Comparison of ENCODE assay signal across 14 mouse cellular contexts in the genomic region with DNA sequence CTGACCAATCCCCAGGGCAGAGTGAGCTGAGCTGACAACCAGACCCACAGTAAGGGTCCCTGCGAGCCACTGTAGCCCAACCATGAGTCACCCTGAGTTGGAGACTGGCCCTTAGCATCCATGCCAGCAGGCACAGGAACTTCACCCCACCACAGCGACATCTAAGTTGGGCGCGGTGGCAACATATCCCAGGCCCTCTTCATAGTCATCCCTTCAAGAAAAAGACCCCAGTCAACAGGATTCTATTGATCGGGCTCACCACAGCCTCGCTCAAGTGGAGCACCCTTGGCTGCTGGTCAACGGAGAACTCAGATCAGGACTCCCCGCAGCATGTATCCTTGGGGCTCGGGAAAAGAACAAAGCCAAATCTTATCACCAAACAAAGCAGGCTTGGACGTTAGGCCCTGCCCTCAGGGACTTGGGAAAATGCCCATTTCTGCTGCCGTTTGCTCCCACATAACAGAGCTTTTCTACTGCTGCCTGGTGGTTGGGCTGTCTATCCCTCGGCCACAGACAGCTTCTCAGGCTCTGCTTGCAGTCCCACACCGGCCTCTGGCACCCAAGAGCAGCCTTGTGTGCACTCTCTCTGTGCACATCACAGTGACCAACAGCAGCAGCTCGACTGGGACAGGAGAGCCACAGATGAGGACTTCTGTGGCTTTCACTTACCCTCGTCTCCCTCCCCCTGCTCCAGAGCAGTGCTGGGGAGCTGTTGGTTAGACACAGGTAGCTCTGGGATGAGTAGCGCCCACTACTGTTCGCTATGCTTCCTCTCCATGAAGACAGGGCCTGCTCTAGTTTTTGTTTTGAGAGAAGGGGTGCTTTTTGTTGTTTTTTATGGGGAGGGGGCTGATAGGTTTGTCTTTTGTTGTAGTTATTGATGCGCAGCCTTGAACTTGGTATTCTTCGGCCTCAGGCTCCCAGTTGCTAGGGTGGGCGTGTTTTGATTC. TPM values are rescaled to one million over a fixed set of nuclear protein-coding genes. Genes with fewer than 3 reads are reported as not detected.
DNase-seq lines count a peak whose midpoint lies in the region; ATAC-seq and TF ChIP-seq lines count a peak whose summit lies in the region.
"Had no signal": no experiment of that assay in that cellular context is flagged by ENCODE, and none has a peak within 500 bp of the region (broad histone marks: within the 10 kb centered on the region; RNA-seq: fewer than 3 reads in every experiment).

No protein-coding gene starts in this region.

- no peak overlapping the region for H3K4me2 ChIP-seq in heart, embryonic 16.5 days (ENCODE audit: low read depth, low read length)
- no peak overlapping the region for H3K4me2 ChIP-seq in midbrain, postnatal 0 days (ENCODE audit: low read depth, low read length, poor library complexity, severe bottlenecking)

- DNase-seq in heart, postnatal 25 days (ENCODE audit: low spot score), result no peak
- peak; percentile 27 for DNase-seq in midbrain, postnatal 0 days (ENCODE audit: low spot score)
- DNase-seq in midbrain, embryonic 10.5 days (ENCODE audit: low spot score), result no peak
- DNase-seq in adrenal gland, postnatal 36 days, result peak; percentile 51
- no peak for DNase-seq in right cerebral cortex, postnatal 4 days
- no peak for DNase-seq in urinary bladder, postnatal 10 days (ENCODE audit: low spot score)
- DNase-seq: cerebellum, adult 11 months; kidney, adult 11 months; spleen, adult 18-20 months had no signal

- H3K36me3 ChIP-seq in heart, embryonic 16.5 days (ENCODE audit: control insufficient read depth, insufficient read depth), result no peaks in the 10 kb centered on the region
- no peaks in the 10 kb centered on the region for H3K36me3 ChIP-seq in midbrain, postnatal 0 days (ENCODE audit: insufficient read depth, low read length)
- H3K36me3 ChIP-seq in midbrain, embryonic 10.5 days, result no peaks in the 10 kb centered on the region
- H3K36me3 ChIP-seq in testis, adult 2 months (ENCODE audit: control insufficient read depth, insufficient read depth, low read length), result no peaks in the 10 kb centered on the region

- no peaks in the 10 kb centered on the region for H3K9me3 ChIP-seq in heart, embryonic 16.5 days (replicated peaks; ENCODE audit: control insufficient read depth, low read length)
- no peaks in the 10 kb centered on the region for H3K9me3 ChIP-seq in midbrain, postnatal 0 days (ENCODE audit: low read length)
- no peaks in the 10 kb centered on the region for H3K9me3 ChIP-seq in midbrain, embryonic 10.5 days (replicated peaks)

- no peak; the same call in 1 of the 2 replicates for ATAC-seq in heart, embryonic 16.5 days (replicated peaks; ENCODE audit: extremely low read depth, insufficient read depth, low FRiP score)
- peak; percentile 31; the same call in 1 of the 2 replicates for ATAC-seq in midbrain, postnatal 0 days (ENCODE audit: low FRiP score)
- ATAC-seq: Patski had no signal

- peak overlapping the region; percentile 9; the same call in 1 of the 2 replicates for H3K27ac ChIP-seq in heart, embryonic 16.5 days (ENCODE audit: low read length)
- no peak overlapping the region for H3K27ac ChIP-seq in midbrain, postnatal 0 days (ENCODE audit: low read depth, low read length)
- no peak overlapping the region for H3K27ac ChIP-seq in midbrain, embryonic 10.5 days (replicated peaks)
- peak overlapping the region; percentile 56; the same call in 1 of the 2 replicates for H3K27ac ChIP-seq in testis, adult 2 months (ENCODE audit: control insufficient read depth, insufficient read depth, low read depth, low read length)

- H3K4me1 ChIP-seq in heart, embryonic 16.5 days (ENCODE audit: control insufficient read depth, insufficient read depth, low read length), result peaks cover 8% of the 10 kb centered on the region
- no peaks in the 10 kb centered on the region for H3K4me1 ChIP-seq in midbrain, postnatal 0 days (ENCODE audit: insufficient read depth, low read length)
- peaks cover 8% of the 10 kb centered on the region for H3K4me1 ChIP-seq in midbrain, embryonic 10.5 days
- peaks cover 2% of the 10 kb centered on the region; the same call in 1 of the 2 replicates for H3K4me1 ChIP-seq in testis, adult 2 months (ENCODE audit: control insufficient read depth, insufficient read depth, low read length)

- 60% methylated on average over 20 of the region's 20 CpGs for WGBS in heart, embryonic 16.5 days
- WGBS in midbrain, postnatal 0 days, result 65% methylated on average over 20 of the region's 20 CpGs
- 67% methylated on average over 20 of the region's 20 CpGs for WGBS in midbrain, embryonic 10.5 days

- 0 out of 2 replicates have a peak, but pooled peaks have one; percentile 3 for TF ChIP-seq POLR2A in testis, adult 2 months (IDR thresholded peaks at IDR 0.05; ENCODE audit: control insufficient read depth, low read depth, low read length)

- 0 out of 2 replicates have a peak, but pooled peaks have one; percentile 3 for TF ChIP-seq CTCF in midbrain, postnatal 0 days (IDR thresholded peaks at IDR 0.05)
- no peak for TF ChIP-seq CTCF in testis, adult 2 months (IDR thresholded peaks at IDR 0.05; ENCODE audit: control insufficient read depth, insufficient read depth, insufficient replicate concordance, low read depth, low read length)

- no peak overlapping the region for H3K4me3 ChIP-seq in heart, embryonic 16.5 days (ENCODE audit: low read length)
- no peak overlapping the region for H3K4me3 ChIP-seq in midbrain, postnatal 0 days (ENCODE audit: low read depth, low read length)
- no peak overlapping the region for H3K4me3 ChIP-seq in midbrain, embryonic 10.5 days
- H3K4me3 ChIP-seq in testis, adult 2 months (ENCODE audit: control insufficient read depth, low read depth, low read length), result no peak overlapping the region

- peak overlapping the region; percentile 3; the same call in 1 of the 2 replicates for H3K9ac ChIP-seq in heart, embryonic 16.5 days (ENCODE audit: low read length)
- H3K9ac ChIP-seq in midbrain, postnatal 0 days (replicated peaks; ENCODE audit: low read length, poor library complexity, severe bottlenecking), result no peak overlapping the region

- no peaks in the 10 kb centered on the region for H3K27me3 ChIP-seq in heart, embryonic 16.5 days (ENCODE audit: control insufficient read depth, insufficient read depth, low read length)
- H3K27me3 ChIP-seq in midbrain, postnatal 0 days (ENCODE audit: insufficient read depth, low read length), result no peaks in the 10 kb centered on the region
- no peaks in the 10 kb centered on the region for H3K27me3 ChIP-seq in midbrain, embryonic 10.5 days (ENCODE audit: low read depth, poor library complexity, severe bottlenecking)
- no peaks in the 10 kb centered on the region for H3K27me3 ChIP-seq in testis, adult 2 months (ENCODE audit: control insufficient read depth, insufficient read depth, low read length)
- H3K27me3 ChIP-seq: Patski had no signal

- intact Hi-C loops in heart, postnatal 25 days (cut with DNase I), result loop anchor here (5.0 kb wide), 1 partner anchor 268 kb away; no protein-coding TSS in a partner anchor

RNA-seq across cellular contexts. Expression of gene Rab7b, which starts 26.2 kb away (rescaled TPM):
- polyA plus RNA-seq in heart, embryonic 16.5 days (2015; fragmentation: Nextera tagmentation; extraction: Ambion mirVana), result 2.5 and 2.7 TPM in 2 replicates
- total RNA-seq in heart, postnatal 25 days (2021), result 1 to 10 TPM; 3.2 to 4.4 TPM
- total RNA-seq in midbrain, postnatal 0 days (2014; rRNA removed), result 1.2 and 2.8 TPM in 2 replicates
- polyA plus RNA-seq in midbrain, postnatal 0 days (2015; fragmentation: Nextera tagmentation; extraction: Ambion mirVana), result 1.4 and 1.7 TPM in 2 replicates
- 0.77 and 1.4 TPM in 2 replicates for polyA plus RNA-seq in midbrain, embryonic 10.5 days (2016; fragmentation: Nextera tagmentation; extraction: Ambion mirVana)
- 1 to 10 TPM; 3.3 to 5.8 TPM for total RNA-seq in adrenal gland, postnatal 36 days (2021)
- polyA plus RNA-seq in testis, adult 2 months (2012; rRNA removed), result 0.70 and 0.89 TPM in 2 replicates

RNA-seq across cellular contexts. Expression of gene Slc26a9, which starts 29.2 kb away (rescaled TPM):
- 0.07 and 0.80 TPM in 2 replicates for polyA plus RNA-seq in heart, embryonic 16.5 days (2015; fragmentation: Nextera tagmentation; extraction: Ambion mirVana)
- not detected for total RNA-seq in heart, postnatal 25 days (2021)
- total RNA-seq in midbrain, postnatal 0 days (2014; rRNA removed), result 0.44 TPM in 1 of 2 replicates, not detected in the other
- 0.10 and 0.14 TPM in 2 replicates for polyA plus RNA-seq in midbrain, postnatal 0 days (2015; fragmentation: Nextera tagmentation; extraction: Ambion mirVana)
- polyA plus RNA-seq in midbrain, embryonic 10.5 days (2016; fragmentation: Nextera tagmentation; extraction: Ambion mirVana), result not detected in 2 replicates
- not detected for total RNA-seq in adrenal gland, postnatal 36 days (2021)
- polyA plus RNA-seq in testis, adult 2 months (2012; rRNA removed), result 0.17 and 0.32 TPM in 2 replicates
- total RNA-seq: gastrocnemius, adult 8-10 months had no signal
- polyA plus RNA-seq: neural tube, embryonic 11.5 days had no signal

Comparison
In these comparisons a context has a peak if more than half of its experiments do, and no peak if none do; other contexts are left out.
1. DNase-seq: peak in midbrain, postnatal 0 days (single experiment) and adrenal gland, postnatal 36 days (2 of 2); none in heart, postnatal 25 days (single experiment), midbrain, embryonic 10.5 days (single experiment), right cerebral cortex, postnatal 4 days (single experiment) and urinary bladder, postnatal 10 days (single experiment).
2. H3K27ac ChIP-seq: peak in heart, embryonic 16.5 days (single experiment) and testis, adult 2 months (single experiment); none in midbrain, postnatal 0 days (single experiment) and midbrain, embryonic 10.5 days (single experiment).